Mouse (Mus musculus) liver, postnatal 0 days (tissue): Measurements from ENCODE around the gene Cipc.

Experiments used
- CTCF ChIP-seq: sonication (generic); IDR thresholded peaks from 2 replicates; pipeline ENCODE4 v1.5.1; 2016; ENCODE audit warnings: antibody characterized with exemption, low read depth
- EP300 ChIP-seq: IDR thresholded peaks from 2 replicates; pipeline ENCODE4 v1.6.1; 2016; ENCODE audit warnings: antibody characterized with exemption, low read depth, mild to moderate bottlenecking

DNA sequence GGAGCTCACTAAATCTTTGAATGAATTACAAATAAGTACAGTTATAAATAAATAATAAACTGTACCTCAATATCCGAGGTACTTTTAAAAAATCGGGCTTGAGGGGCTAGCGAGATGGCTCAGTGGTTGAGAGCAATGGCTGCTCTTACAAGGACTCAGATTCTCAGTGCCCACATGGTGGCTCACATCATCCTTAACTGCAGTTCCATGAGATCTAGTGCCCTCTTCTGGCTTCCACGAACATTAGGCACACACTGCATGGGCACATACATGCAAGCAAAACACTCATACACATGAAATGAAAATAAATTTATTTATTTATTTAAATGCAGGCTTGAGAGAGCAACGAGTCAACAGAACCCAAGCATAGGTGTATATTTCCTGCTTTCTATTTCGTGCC is 49.1 kb downstream of the Cipc start:
- TF ChIP-seq EP300 (no peak), CTCF (no peak)
